Mouse (Mus musculus): Measurements from ENCODE around the gene Hmgn3. TPM values are rescaled to one million over a fixed set of nuclear protein-coding genes. Genes with fewer than 3 reads are reported as not detected.
A peak's percentile ranks its signal among the peaks of the same experiment; 100 is the strongest.
"Not testable (repeated sequence)": the region's sequence is repeated elsewhere in the genome, so short reads cannot be mapped to it uniquely, and the experiment has no call there.

Gene Hmgn3
- 0.44 and 1.0 TPM in 2 replicates for polyA plus RNA-seq (2012; rRNA removed)

DNA sequence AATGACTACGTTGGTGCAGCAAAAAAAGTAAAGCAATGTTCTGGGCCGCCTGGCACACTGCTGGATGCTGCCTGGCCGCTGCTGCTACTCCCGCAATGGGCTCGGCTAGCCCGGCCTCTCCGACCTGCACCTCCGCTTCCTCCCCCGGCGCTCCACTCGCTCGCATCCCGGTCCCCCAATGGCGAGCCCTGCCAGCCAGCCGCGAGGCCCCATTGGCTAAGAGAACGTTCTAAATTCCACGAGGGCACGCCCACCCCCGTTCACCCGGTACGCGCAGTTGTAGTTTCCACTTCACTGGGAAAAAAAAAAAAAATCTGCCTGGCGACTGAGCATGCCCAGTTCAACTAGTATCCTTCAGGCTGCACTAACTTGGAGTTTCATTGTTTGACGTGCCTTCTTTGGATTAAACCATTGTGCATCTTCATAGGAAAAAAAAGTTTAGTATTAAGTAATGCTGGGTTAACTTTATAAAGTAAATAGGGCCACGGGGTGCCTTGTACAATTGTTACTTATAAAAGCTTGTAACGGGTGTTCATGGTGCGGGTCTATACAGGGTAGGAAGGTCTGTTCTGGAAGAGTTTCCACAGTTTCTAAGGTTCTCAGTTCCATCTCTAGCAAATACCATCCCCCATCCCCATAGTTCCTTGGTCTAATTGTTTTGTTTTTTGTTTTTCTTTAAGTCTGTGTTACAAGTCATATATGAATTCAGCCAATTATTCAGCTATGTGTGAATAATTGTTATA lies at the start of gene Hmgn3:
Gene Hmgn3 (minus strand): TSS at position 240 of the 743 bp plus-strand sequence.
- Histone ChIP-seq H3K27me3 (ENCODE audit: control insufficient read depth, insufficient read depth, low read length) (no peaks in the 10 kb centered on the region), H3K36me3 (ENCODE audit: control insufficient read depth, insufficient read depth, low read length) (no peaks in the 10 kb centered on the region), H3K4me1 (ENCODE audit: control insufficient read depth, insufficient read depth, insufficient read length, low read length) (no peaks in the 10 kb centered on the region), H3K27ac (ENCODE audit: insufficient read depth, low read depth, low read length) (no peak within 1 kb of the TSS), H3K4me3 (ENCODE audit: low read depth, low read length) (peak within 1 kb of the TSS; percentile 65)
- peak; percentile 16; the same call in 1 of the 2 replicates for TF ChIP-seq POLR2A (IDR thresholded peaks at IDR 0.05; ENCODE audit: low read depth, low read length)
- no peak for TF ChIP-seq CTCF (IDR thresholded peaks at IDR 0.05; ENCODE audit: extremely low read depth, insufficient read length, insufficient replicate concordance, low read depth, low read length)
- whole genome bisulfite sequencing: 10% methylated on average over 28 of the region's 28 CpGs

DNA sequence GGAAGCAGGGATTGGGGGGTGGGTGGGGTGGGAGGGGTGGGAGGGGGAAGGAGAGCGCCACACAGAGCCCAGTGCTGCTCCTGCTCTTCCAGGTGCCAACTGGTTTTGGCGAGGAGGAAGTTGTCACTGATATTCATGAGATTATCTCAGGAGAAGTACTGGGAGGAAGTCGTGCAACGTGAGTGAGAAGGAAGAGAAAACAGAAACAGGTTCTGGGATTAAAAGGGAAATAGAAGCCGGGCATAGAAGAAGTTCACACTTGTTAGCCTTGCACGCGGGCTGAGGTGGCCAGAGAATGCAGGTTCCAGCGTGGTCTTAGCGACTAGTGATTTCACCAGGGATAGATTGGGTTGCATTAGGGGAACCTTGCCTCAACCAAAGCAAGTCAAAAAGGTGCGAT lies 49.3 kb upstream of the Hmgn3 start:
- no peak for TF ChIP-seq CTCF (IDR thresholded peaks at IDR 0.05; ENCODE audit: extremely low read depth, insufficient read length, insufficient replicate concordance, low read depth, low read length)
- no peak for TF ChIP-seq POLR2A (IDR thresholded peaks at IDR 0.05; ENCODE audit: low read depth, low read length)
- Histone ChIP-seq H3K27ac (ENCODE audit: insufficient read depth, low read depth, low read length) (no peak overlapping the region), H3K4me3 (ENCODE audit: low read depth, low read length) (no peak overlapping the region), H3K27me3 (ENCODE audit: control insufficient read depth, insufficient read depth, low read length) (no peaks in the 10 kb centered on the region), H3K4me1 (ENCODE audit: control insufficient read depth, insufficient read depth, insufficient read length, low read length) (no peaks in the 10 kb centered on the region), H3K36me3 (ENCODE audit: control insufficient read depth, insufficient read depth, low read length) (no peaks in the 10 kb centered on the region)
- WGBS: 59% methylated on average over 10 of the region's 10 CpGs

DNA sequence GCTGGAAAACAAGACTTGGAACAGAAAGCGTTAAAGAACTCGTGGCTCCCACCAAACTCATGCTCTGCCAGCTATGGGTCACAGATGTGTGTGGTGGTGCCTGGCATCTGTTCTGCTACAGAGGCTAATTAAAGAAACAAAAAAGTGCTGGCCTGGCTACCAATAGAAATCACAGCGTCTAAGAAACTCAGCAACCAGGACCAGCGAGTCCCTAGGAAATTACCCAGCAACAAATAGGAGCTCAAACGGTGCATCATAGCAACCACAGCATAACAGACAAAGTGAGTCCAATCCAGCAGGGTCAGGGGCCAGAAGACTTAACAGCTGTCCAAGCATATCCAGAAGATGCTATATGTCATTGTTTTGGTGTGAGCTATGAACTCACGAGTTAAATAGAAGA lies 48.5 kb upstream of the Hmgn3 start:
- no peaks in the 10 kb centered on the region for H3K27me3 ChIP-seq (ENCODE audit: control insufficient read depth, insufficient read depth, low read length)
- no peak for TF ChIP-seq CTCF (IDR thresholded peaks at IDR 0.05; ENCODE audit: extremely low read depth, insufficient read length, insufficient replicate concordance, low read depth, low read length)
- no peak for TF ChIP-seq POLR2A (IDR thresholded peaks at IDR 0.05; ENCODE audit: low read depth, low read length)
- H3K4me3 ChIP-seq (ENCODE audit: low read depth, low read length): no peak overlapping the region
- no peaks in the 10 kb centered on the region for H3K36me3 ChIP-seq (ENCODE audit: control insufficient read depth, insufficient read depth, low read length)
- WGBS: 51% methylated on average over 6 of the region's 6 CpGs
- no peak overlapping the region for H3K27ac ChIP-seq (ENCODE audit: insufficient read depth, low read depth, low read length)
- H3K4me1 ChIP-seq (ENCODE audit: control insufficient read depth, insufficient read depth, insufficient read length, low read length): no peaks in the 10 kb centered on the region

DNA sequence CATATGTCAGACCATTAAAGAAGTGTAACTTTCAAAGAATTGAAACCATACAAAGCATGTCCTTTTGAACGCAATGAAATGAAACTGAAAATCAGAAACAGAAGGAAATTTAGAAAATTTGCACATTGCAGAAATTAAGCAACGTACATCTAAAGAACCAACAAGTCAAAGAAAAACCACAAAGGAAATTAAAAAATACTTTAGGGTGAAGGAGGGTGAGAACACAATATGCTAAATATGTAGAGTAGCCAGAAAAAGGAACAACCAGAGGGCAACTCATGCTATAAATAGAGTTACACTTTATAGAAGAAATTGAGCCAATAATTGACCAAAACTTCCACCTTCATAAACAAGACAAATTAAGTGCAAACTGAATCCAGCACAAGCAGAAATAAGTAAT lies 41.3 kb upstream of the Hmgn3 start:
- H3K36me3 ChIP-seq (ENCODE audit: control insufficient read depth, insufficient read depth, low read length): no peaks in the 10 kb centered on the region
- H3K4me1 ChIP-seq (ENCODE audit: control insufficient read depth, insufficient read depth, insufficient read length, low read length): no peaks in the 10 kb centered on the region
- WGBS: 73% methylated on average over 2 of the region's 2 CpGs
- no peak overlapping the region for H3K4me3 ChIP-seq (ENCODE audit: low read depth, low read length)
- no peak overlapping the region for H3K27ac ChIP-seq (ENCODE audit: insufficient read depth, low read depth, low read length)
- no peaks in the 10 kb centered on the region for H3K27me3 ChIP-seq (ENCODE audit: control insufficient read depth, insufficient read depth, low read length)
- TF ChIP-seq POLR2A (IDR thresholded peaks at IDR 0.05; ENCODE audit: low read depth, low read length): no peak
- TF ChIP-seq CTCF (IDR thresholded peaks at IDR 0.05; ENCODE audit: extremely low read depth, insufficient read length, insufficient replicate concordance, low read depth, low read length): no peak

DNA sequence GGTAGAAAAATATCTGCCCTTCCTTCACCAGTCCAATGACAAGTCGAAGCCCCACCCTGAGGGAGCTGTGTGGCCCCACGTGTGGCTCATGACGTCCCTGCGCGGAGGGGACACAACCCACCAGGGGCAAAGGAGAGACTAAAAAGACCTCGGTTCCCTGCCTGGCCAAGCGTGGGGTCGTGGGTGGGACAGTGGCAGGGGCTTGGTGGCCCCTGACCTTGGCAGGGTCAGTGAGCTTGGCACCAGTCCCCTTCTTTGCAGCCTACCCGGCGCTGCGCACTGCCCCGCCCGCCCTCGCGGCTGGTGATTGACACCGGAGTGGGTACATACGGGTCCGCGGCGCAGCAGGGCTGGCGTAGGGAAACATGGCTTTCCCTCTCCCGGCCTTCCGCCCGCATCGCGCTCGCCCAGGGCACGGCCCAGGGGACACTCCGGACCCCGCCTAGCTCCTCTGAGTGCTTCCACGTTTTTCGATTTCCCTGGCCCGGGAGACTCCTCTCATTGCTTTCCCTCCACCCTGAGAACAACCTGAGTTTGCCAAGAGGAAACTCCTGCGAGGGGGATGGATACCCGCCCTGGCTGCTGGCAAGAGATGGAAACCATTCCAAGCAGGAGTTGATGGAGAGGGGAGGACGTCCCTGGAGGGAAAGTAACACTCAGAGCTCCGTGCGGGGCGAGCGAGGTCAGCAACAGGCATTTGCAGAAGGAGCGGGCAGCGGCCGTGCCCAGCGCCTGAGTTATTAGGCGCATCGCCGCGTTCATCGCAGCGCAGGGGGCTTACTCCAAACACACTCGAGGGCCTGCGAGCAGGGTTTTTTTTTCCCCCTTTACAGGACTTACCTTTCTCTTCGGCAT lies 667 bp downstream of the Hmgn3 start:
- H3K27ac ChIP-seq (ENCODE audit: insufficient read depth, low read depth, low read length): no peak overlapping the region
- H3K4me1 ChIP-seq (ENCODE audit: control insufficient read depth, insufficient read depth, insufficient read length, low read length): no peaks in the 10 kb centered on the region
- no peak for TF ChIP-seq CTCF (IDR thresholded peaks at IDR 0.05; ENCODE audit: extremely low read depth, insufficient read length, insufficient replicate concordance, low read depth, low read length)
- no peak for TF ChIP-seq POLR2A (IDR thresholded peaks at IDR 0.05; ENCODE audit: low read depth, low read length)
- H3K4me3 ChIP-seq (ENCODE audit: low read depth, low read length): peak overlapping the region; percentile 65
- 4% methylated on average over 53 of the region's 53 CpGs for WGBS
- no peaks in the 10 kb centered on the region for H3K27me3 ChIP-seq (ENCODE audit: control insufficient read depth, insufficient read depth, low read length)
- no peaks in the 10 kb centered on the region for H3K36me3 ChIP-seq (ENCODE audit: control insufficient read depth, insufficient read depth, low read length)

DNA sequence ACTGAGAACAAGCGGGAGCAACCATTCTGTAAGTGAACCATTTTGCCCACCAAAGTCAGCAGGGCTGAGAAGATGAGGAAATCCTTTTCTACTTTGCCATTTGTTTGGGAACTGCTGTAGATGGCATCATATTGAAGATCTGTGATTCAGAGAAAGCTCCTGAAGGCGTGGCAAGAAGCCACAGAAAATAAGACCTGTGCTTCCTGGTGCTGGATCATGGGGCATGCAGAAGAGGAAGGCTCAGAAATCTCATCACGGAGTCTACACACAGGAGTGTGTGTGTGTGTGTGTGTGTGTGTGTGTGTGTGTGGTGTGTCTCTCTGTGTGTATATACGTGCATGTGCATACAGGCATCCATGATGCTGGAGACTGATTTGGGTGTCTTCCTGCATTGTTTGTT lies 16.7 kb downstream of the Hmgn3 start:
- H3K27ac ChIP-seq (ENCODE audit: insufficient read depth, low read depth, low read length): no peak overlapping the region
- TF ChIP-seq POLR2A (IDR thresholded peaks at IDR 0.05; ENCODE audit: low read depth, low read length): no peak
- no peak for TF ChIP-seq CTCF (IDR thresholded peaks at IDR 0.05; ENCODE audit: extremely low read depth, insufficient read length, insufficient replicate concordance, low read depth, low read length)
- 79% methylated on average over 4 of the region's 4 CpGs for WGBS
- no peaks in the 10 kb centered on the region for H3K4me1 ChIP-seq (ENCODE audit: control insufficient read depth, insufficient read depth, insufficient read length, low read length)
- H3K36me3 ChIP-seq (ENCODE audit: control insufficient read depth, insufficient read depth, low read length): no peaks in the 10 kb centered on the region
- no peaks in the 10 kb centered on the region for H3K27me3 ChIP-seq (ENCODE audit: control insufficient read depth, insufficient read depth, low read length)
- no peak overlapping the region for H3K4me3 ChIP-seq (ENCODE audit: low read depth, low read length)

DNA sequence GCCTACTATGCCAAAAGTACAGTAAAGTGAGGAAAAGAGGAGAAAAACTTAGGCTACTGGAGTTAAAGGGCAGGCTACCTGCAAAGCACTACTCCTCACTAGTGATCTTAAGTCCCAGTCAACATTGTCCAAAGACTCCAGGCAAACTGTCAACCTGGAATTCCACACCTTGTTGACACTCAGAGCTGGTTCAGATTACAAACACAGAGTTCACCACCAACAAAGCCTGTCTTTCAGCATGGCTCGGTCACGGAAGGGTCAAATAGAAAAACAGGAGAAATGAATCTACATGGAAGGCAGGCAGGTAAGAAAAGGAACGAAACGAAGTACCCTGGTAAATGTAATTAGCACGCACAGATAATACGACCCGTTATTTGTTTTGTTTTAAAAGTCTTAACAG lies 18.6 kb downstream of the Hmgn3 start:
- no peaks in the 10 kb centered on the region for H3K27me3 ChIP-seq (ENCODE audit: control insufficient read depth, insufficient read depth, low read length)
- H3K27ac ChIP-seq (ENCODE audit: insufficient read depth, low read depth, low read length): no peak overlapping the region
- H3K4me3 ChIP-seq (ENCODE audit: low read depth, low read length): no peak overlapping the region
- no peaks in the 10 kb centered on the region for H3K36me3 ChIP-seq (ENCODE audit: control insufficient read depth, insufficient read depth, low read length)
- 28% methylated on average over 7 of the region's 7 CpGs for WGBS
- no peaks in the 10 kb centered on the region for H3K4me1 ChIP-seq (ENCODE audit: control insufficient read depth, insufficient read depth, insufficient read length, low read length)
- TF ChIP-seq POLR2A (IDR thresholded peaks at IDR 0.05; ENCODE audit: low read depth, low read length) (no peak), CTCF (IDR thresholded peaks at IDR 0.05; ENCODE audit: extremely low read depth, insufficient read length, insufficient replicate concordance, low read depth, low read length) (no peak)

DNA sequence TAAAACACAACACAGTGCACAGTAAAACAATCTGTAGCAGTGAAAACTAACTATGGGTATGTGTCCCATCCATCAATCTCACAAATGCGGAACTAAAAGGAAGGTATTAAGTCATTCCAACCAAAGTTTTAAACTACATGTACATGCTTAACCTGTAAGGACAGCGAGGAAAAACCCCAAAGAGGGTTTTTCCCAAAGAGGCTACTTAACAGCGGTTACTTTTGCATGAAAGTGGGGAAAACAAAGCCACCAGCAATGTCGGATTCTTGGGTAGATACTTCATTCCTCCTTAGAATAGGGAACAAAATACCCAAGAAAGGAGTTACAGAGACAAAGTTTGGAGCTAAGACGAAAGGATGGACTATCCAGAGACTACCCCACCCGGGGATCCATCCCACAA lies 20.0 kb downstream of the Hmgn3 start:
- WGBS: 88% methylated on average over 6 of the region's 6 CpGs

More for the DNA sequence above, 20.0 kb downstream of the Hmgn3 start:
- not testable (repeated sequence) for H3K27ac ChIP-seq (ENCODE audit: insufficient read depth, low read depth, low read length); H3K27me3 ChIP-seq (ENCODE audit: control insufficient read depth, insufficient read depth, low read length); H3K4me3 ChIP-seq (ENCODE audit: low read depth, low read length); H3K36me3 ChIP-seq (ENCODE audit: control insufficient read depth, insufficient read depth, low read length); H3K4me1 ChIP-seq (ENCODE audit: control insufficient read depth, insufficient read depth, insufficient read length, low read length)
